Mouse (Mus musculus) forebrain, embryonic 11.5 days (tissue): ENCODE measurements around the gene Acat2. TPM values are rescaled to one million over a fixed set of nuclear protein-coding genes. Genes with fewer than 3 reads are reported as not detected.

Experiments
- ATAC-seq: fragments of 200-750 bp; cut with Nextera tagmentation; replicated peaks from 2 replicates; pipeline ENCODE4 v1.8.0; 2017; ENCODE audit warnings: moderate TSS enrichment; ENCODE audit not compliant: low FRiP score
- DNase-seq: peaks from one replicate; pipeline ENCODE4 v3.0.0-alpha.2; 2017; ENCODE audit warnings: low spot score
- H3K27ac ChIP-seq: fragments of 300-500 bp; sonication (generic); 2 replicates; pipeline ENCODE4 v1.5.1; 2014; ENCODE audit warnings: low read depth, low read length
- H3K27me3 ChIP-seq: fragments of 300-500 bp; sonication (generic); 2 replicates; pipeline ENCODE4 v1.6.1; 2014; ENCODE audit warnings: mild to moderate bottlenecking, low read length, mixed read lengths; ENCODE audit not compliant: control insufficient read depth, insufficient read depth
- H3K36me3 ChIP-seq: fragments of 300-500 bp; sonication (generic); 2 replicates; pipeline ENCODE4 v1.6.1; 2014; ENCODE audit warnings: mild to moderate bottlenecking, low read length, moderate library complexity, mixed read lengths; ENCODE audit not compliant: control insufficient read depth, insufficient read depth
- H3K4me1 ChIP-seq: fragments of 300-500 bp; sonication (generic); replicated peaks from 2 replicates; pipeline ENCODE4 v1.6.1; 2014; ENCODE audit warnings: low read length, mixed read lengths; ENCODE audit not compliant: control insufficient read depth, insufficient read depth
- H3K4me2 ChIP-seq: fragments of 300-500 bp; sonication (generic); 2 replicates; pipeline ENCODE4 v1.6.1; 2014; ENCODE audit warnings: low read depth, mild to moderate bottlenecking, low read length, moderate library complexity, mixed read lengths; ENCODE audit not compliant: severe bottlenecking
- H3K4me3 ChIP-seq: fragments of 300-500 bp; sonication (generic); 2 replicates; pipeline ENCODE4 v1.5.1; 2014; ENCODE audit warnings: low read depth, low read length
- H3K9ac ChIP-seq: fragments of 300-500 bp; sonication (generic); 2 replicates; pipeline ENCODE4 v1.6.1; 2014; ENCODE audit warnings: low read length
- H3K9me3 ChIP-seq: fragments of 300-500 bp; sonication (generic); 2 replicates; pipeline ENCODE4 v1.6.1; 2016; ENCODE audit warnings: low read length, mixed read lengths; ENCODE audit not compliant: control insufficient read depth
- WGBS: fragments of 180-500 bp; shearing (Covaris S2); extraction: QIAGEN DNeasy Blood & Tissue Kit; methylation state at CpG from one replicate; pipeline ENCODE4 v1.1.7; 2014; 5-methylcytosine and 5-hydroxymethylcytosine counted together
- polyA plus RNA-seq: library from polyadenylated mRNA; unstranded; fragments of >200 nt; fragmentation: Nextera tagmentation; extraction: Ambion mirVana; gene quantifications from 2 replicates; pipeline ENCODE4 v1.2.1, GENCODE M21; 2014

The Acat2 gene
- polyA plus RNA-seq, 1 experiment from 2014 or later: 324 TPM

GRCm38 (mm10) chr17:12999069-12999468 is 38.5 kb upstream of the Acat2 start:
- Histone ChIP-seq H3K9ac (no peak overlapping the region), H3K27ac (no peak overlapping the region), H3K27me3 (no peaks in the 10 kb centered on the region), H3K9me3 (no peaks in the 10 kb centered on the region), H3K4me2 (no peak overlapping the region), H3K36me3 (no peaks in the 10 kb centered on the region), H3K4me3 (no peak overlapping the region), H3K4me1 (no peaks in the 10 kb centered on the region)
- ATAC-seq: no peak
- 72% methylated on average over 6 of the region's 6 CpGs for WGBS
- no peak for DNase-seq

- no peak for ATAC-seq
- Histone ChIP-seq H3K9me3 (no peaks in the 10 kb centered on the region), H3K4me1 (no peaks in the 10 kb centered on the region), H3K4me2 (no peak overlapping the region), H3K4me3 (no peak overlapping the region), H3K27ac (no peak overlapping the region), H3K27me3 (no peaks in the 10 kb centered on the region), H3K9ac (no peak overlapping the region), H3K36me3 (no peaks in the 10 kb centered on the region)
- DNase-seq: no peak
- whole genome bisulfite sequencing: 89% methylated on average over 5 of the region's 5 CpGs
Measured at GRCm38 (mm10) chr17:12997890-12998289, 37.3 kb upstream of the Acat2 start.

DNA sequence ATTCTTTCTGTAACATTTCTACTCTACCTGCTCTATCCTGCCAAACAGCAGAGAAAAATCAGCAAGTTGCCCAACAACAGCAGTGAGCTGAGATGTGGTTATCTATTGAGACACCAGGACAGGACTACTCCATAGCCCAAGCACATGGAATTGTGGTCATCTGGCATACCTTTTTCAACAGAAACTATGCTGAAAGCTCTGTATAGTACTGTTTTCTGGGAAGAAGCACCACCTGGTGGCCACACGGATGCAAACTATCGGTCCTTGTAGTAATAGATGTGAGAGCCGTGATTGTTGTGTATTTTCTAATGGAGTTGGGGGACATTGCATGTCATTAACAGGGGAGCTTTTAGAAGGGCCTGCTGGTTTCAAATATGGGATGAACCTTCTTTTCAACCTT is 35.8 kb upstream of the Acat2 start:
- H3K27me3 ChIP-seq: no peaks in the 10 kb centered on the region
- WGBS: 21% methylated on average over 3 of the region's 3 CpGs
- ATAC-seq (no peak), DNase-seq (peak; percentile 56)
- no peak overlapping the region for H3K4me3 ChIP-seq
- no peak overlapping the region for H3K9ac ChIP-seq
- H3K4me1 ChIP-seq: no peaks in the 10 kb centered on the region
- H3K27ac ChIP-seq: no peak overlapping the region
- H3K9me3 ChIP-seq: no peaks in the 10 kb centered on the region
- H3K36me3 ChIP-seq: no peaks in the 10 kb centered on the region
- no peak overlapping the region for H3K4me2 ChIP-seq

GRCm38 (mm10) chr17:12994069-12994468 is 33.5 kb upstream of the Acat2 start, which contains the start of gene Wtap:
Gene Wtap, minus strand, starts transcription at chr17:12994169.
- Histone ChIP-seq H3K27me3 (no peaks in the 10 kb centered on the region), H3K4me2 (peak within 1 kb of the TSS; percentile 60), H3K9ac (peak within 1 kb of the TSS; percentile 100), H3K36me3 (no peaks in the 10 kb centered on the region), H3K4me3 (peak within 1 kb of the TSS; percentile 97), H3K27ac (peak within 1 kb of the TSS; percentile 99), H3K9me3 (no peaks in the 10 kb centered on the region), H3K4me1 (no peaks in the 10 kb centered on the region)
- WGBS: 82% methylated on average over 1 of the region's 1 CpGs
- DNase-seq (no peak), ATAC-seq (no peak)

DNA sequence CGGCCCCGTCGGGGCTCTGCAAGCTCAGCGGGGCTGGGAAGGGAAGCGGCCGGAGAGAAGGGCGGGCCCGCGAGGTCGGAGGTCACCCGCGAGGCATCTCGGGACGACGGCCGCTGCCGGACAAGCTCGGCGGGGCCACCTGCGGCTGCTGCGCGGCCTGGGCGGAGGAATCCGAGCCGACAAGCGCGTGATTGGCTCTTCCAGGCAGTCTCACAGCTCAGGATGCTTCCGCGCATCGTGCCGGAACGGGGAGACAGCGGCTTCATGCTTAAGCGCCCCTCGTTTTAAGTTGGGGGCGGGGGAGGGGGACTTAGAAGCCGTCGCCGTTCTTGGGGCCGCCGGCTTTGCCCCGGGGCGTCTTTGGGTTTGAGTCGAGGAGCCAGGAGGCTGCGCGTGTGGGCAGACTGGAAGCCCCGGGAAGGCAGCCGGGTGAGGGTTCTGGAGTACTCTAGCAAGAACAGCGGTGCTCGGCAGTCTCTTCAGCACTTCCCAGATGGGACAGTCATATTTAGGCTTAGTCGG is 32.0 kb upstream of the Acat2 start:
- WGBS: under 1% methylated on average over 51 of the region's 51 CpGs
- H3K9me3 ChIP-seq: no peaks in the 10 kb centered on the region
- no peaks in the 10 kb centered on the region for H3K27me3 ChIP-seq
- no peaks in the 10 kb centered on the region; the same call in 1 of the 2 replicates for H3K36me3 ChIP-seq
- peak overlapping the region; percentile 97 for H3K4me3 ChIP-seq
- peak overlapping the region; percentile 60 for H3K4me2 ChIP-seq
- H3K9ac ChIP-seq: peak overlapping the region; percentile 100
- DNase-seq: peak; percentile 96
- peak overlapping the region; percentile 99 for H3K27ac ChIP-seq
- peak; percentile 90 for ATAC-seq
- no peaks in the 10 kb centered on the region for H3K4me1 ChIP-seq

- Histone ChIP-seq H3K4me2 (peak overlapping the region; percentile 82), H3K4me1 (no peaks in the 10 kb centered on the region), H3K27ac (peak overlapping the region; percentile 99), H3K4me3 (peak overlapping the region; percentile 97), H3K36me3 (no peaks in the 10 kb centered on the region; the same call in 1 of the 2 replicates), H3K9ac (peak overlapping the region; percentile 100), H3K9me3 (no peaks in the 10 kb centered on the region), H3K27me3 (no peaks in the 10 kb centered on the region)
- under 1% methylated on average over 64 of the region's 84 CpGs for WGBS
- DNase-seq: peak; percentile 94
- ATAC-seq: peak; percentile 93
Measured at GRCm38 (mm10) chr17:12991635-12992358, 31.2 kb upstream of the Acat2 start.

DNA sequence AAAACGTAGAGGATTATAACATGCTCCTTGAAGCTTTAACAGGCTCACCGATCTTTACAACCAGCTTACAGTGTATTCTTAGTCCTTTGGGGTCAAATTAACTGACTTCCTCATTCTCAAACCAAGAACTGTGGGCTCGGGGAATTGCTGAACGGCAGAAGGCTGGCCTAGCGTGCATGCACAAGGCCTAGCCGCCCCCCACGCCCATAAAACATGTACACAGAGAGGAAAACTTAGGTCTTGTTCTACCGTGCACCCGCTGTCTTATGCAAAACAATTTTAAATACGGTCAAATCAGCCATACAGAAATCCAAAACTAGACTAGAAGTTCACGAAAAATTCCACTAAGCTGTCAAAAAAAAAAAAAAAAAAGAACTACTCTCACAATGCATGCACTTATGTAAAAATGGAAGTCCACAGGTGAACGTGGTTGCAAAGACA is 30.7 kb upstream of the Acat2 start:
- Histone ChIP-seq H3K27me3 (no peaks in the 10 kb centered on the region), H3K4me1 (no peaks in the 10 kb centered on the region), H3K4me2 (peak overlapping the region; percentile 82), H3K27ac (peak overlapping the region; percentile 99; the same call in 1 of the 2 replicates), H3K4me3 (peak overlapping the region; percentile 97), H3K9ac (peak overlapping the region; percentile 100), H3K36me3 (no peaks in the 10 kb centered on the region; the same call in 1 of the 2 replicates), H3K9me3 (no peaks in the 10 kb centered on the region)
- no peak for ATAC-seq
- no peak for DNase-seq
- whole genome bisulfite sequencing: 5% methylated on average over 12 of the region's 12 CpGs

DNA sequence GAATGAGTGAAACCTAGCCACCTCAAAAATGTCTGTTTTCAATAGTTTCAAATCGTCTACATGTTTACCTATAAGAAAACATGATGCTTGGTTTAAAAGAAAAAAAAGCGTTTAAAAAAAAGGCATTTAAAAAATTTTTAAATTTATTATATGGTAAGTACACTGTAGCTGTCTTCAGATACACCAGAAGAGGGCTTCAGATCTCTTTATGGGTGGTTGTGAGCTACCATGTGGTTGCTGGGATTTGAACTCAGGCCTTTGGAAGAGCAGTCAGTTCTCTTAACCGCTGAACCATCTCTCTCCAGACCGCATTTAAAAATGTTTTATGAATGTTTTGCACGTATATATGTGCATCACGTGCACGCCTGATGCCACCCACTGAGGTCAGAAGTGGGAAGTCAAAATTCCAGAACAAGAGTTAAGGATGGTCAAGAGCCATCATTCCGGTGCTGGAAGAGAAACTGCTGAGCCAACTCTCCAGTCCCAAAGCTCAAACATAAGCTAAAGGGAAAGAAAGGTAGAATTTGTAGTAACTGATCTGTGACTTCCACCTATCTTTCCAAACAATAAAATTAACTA is 30.1 kb upstream of the Acat2 start:
- Histone ChIP-seq H3K36me3 (no peaks in the 10 kb centered on the region; the same call in 1 of the 2 replicates), H3K9ac (peak overlapping the region; percentile 100), H3K27ac (no peak overlapping the region), H3K4me2 (peak overlapping the region; percentile 82), H3K27me3 (no peaks in the 10 kb centered on the region), H3K4me1 (no peaks in the 10 kb centered on the region), H3K4me3 (peak overlapping the region; percentile 97), H3K9me3 (no peaks in the 10 kb centered on the region)
- no peak for ATAC-seq
- WGBS: 71% methylated on average over 8 of the region's 8 CpGs
- no peak for DNase-seq
